Mouse (Mus musculus) C2C12 (cell line): ENCODE data around the gene Tmem120a.
A peak's percentile ranks its signal among the peaks of the same experiment; 100 is the strongest.

Experiments
- CTCF ChIP-seq: IDR thresholded peaks from one replicate; pipeline ENCODE4 v1.5.1; 2011; ENCODE audit not compliant: control insufficient read depth, insufficient read depth, insufficient read length
- MYOD1 ChIP-seq: IDR thresholded peaks from one replicate; pipeline ENCODE4 v1.6.1; 2011; ENCODE audit warnings: low read depth; ENCODE audit not compliant: control insufficient read depth, insufficient read length
- USF1 ChIP-seq: IDR thresholded peaks from one replicate; pipeline ENCODE4 v1.6.1; 2011; ENCODE audit warnings: low read depth, mild to moderate bottlenecking, control low read depth, moderate library complexity

DNA sequence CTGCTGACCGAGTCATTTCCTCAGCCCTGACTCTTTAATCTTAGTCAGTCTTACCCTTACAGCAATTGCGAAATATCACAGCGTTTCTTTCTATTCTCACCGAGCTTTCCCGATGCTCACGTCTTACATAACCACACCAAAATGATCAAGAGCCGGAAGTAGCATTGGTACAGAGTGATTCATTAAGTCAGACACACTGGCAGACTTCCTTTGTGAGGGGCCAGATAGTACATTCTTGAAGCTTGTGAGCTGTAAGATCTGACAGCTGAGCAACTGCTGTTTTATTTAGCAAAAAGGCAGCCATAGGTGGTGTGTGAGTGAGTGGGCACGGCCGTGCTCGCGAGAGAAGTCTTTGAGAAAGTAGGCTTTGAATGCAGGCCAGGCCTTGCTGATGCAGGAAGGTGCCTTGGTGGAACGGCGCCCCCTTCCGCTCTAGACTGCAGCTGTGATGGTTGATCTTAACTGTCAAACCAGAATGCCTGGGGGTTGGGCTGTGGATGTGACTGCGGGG is 41.5 kb downstream of the Tmem120a start:
- TF ChIP-seq CTCF, result peak; percentile 48
- TF ChIP-seq USF1, result no peak
- TF ChIP-seq MYOD1, result peak; percentile 85
